ENCODE assay signal across 21 mouse cellular contexts in genomic region chr8:46836011-46836652, GRCm38 (mm10).
DNase-seq lines count a peak whose midpoint lies in the region; ATAC-seq and TF ChIP-seq lines count a peak whose summit lies in the region.
"Had no signal": no experiment of that assay in that cellular context is flagged by ENCODE, and none has a peak within 500 bp of the region (broad histone marks: within the 10 kb centered on the region; RNA-seq: fewer than 3 reads in every experiment).

No protein-coding gene starts in this region.

- H3K27me3 ChIP-seq in embryonic facial prominence, embryonic 13.5 days: no peaks in the 10 kb centered on the region
- no peaks in the 10 kb centered on the region for H3K27me3 ChIP-seq in embryonic facial prominence, embryonic 10.5 days (replicated peaks; ENCODE audit: low read depth, poor library complexity, severe bottlenecking)
- H3K27me3 ChIP-seq: hindbrain, embryonic 15.5 days; midbrain, embryonic 15.5 days; neural tube, embryonic 13.5 days; stomach, embryonic 15.5 days had no signal

- no peak overlapping the region for H3K4me3 ChIP-seq in embryonic facial prominence, embryonic 13.5 days
- H3K4me3 ChIP-seq in embryonic facial prominence, embryonic 10.5 days: no peak overlapping the region
- H3K4me3 ChIP-seq in layer of hippocampus, adult 2 months: no peak overlapping the region
- H3K4me3 ChIP-seq: hindbrain, embryonic 15.5 days; midbrain, embryonic 15.5 days; neural tube, embryonic 13.5 days; stomach, embryonic 15.5 days had no signal

- TF ChIP-seq CTCF in layer of hippocampus, adult 2 months (conservative IDR thresholded peaks at IDR 0.05): 0 out of 2 replicates have a peak, but pooled peaks have one; percentile 13

- H3K4me2 ChIP-seq in embryonic facial prominence, embryonic 13.5 days: no peak overlapping the region
- H3K4me2 ChIP-seq: hindbrain, embryonic 15.5 days; midbrain, embryonic 15.5 days; neural tube, embryonic 13.5 days; stomach, embryonic 15.5 days had no signal

- no peaks in the 10 kb centered on the region for H3K4me1 ChIP-seq in embryonic facial prominence, embryonic 13.5 days
- H3K4me1 ChIP-seq in embryonic facial prominence, embryonic 10.5 days: 0 out of 2 replicates have a peak, but pooled peaks cover 3% of the 10 kb centered on the region
- H3K4me1 ChIP-seq: hindbrain, embryonic 15.5 days; midbrain, embryonic 15.5 days; neural tube, embryonic 13.5 days; stomach, embryonic 15.5 days had no signal

- DNase-seq in embryonic facial prominence, embryonic 10.5 days (ENCODE audit: low spot score): no peak
- peak; percentile 62 for DNase-seq in gastrocnemius, adult 18-20 months (ENCODE audit: low spot score)
- no peak for DNase-seq in gastrocnemius, postnatal 36 days
- no peak for DNase-seq in layer of hippocampus, adult 2 months (ENCODE audit: low spot score in 2 of 2)
- DNase-seq in layer of hippocampus, postnatal 14 days (ENCODE audit: low spot score in 2 of 2): no peak
- peak; percentile 54 for DNase-seq in skeletal muscle tissue, adult 2 months (ENCODE audit: low read depth, low spot score)
- DNase-seq in cerebellum, adult 9-11 months: no peak
- DNase-seq: adrenal gland, postnatal 25 days; cerebellum, adult 18-20 months; cerebellum, postnatal 36 days; embryo, embryonic 11 days; kidney, adult 2 months; lung, postnatal 4 days; right cerebral cortex, postnatal 25 days; thymus, postnatal 25 days had no signal

- peak overlapping the region; percentile 29; the same call in 1 of the 2 replicates for H3K27ac ChIP-seq in embryonic facial prominence, embryonic 13.5 days
- no peak overlapping the region for H3K27ac ChIP-seq in embryonic facial prominence, embryonic 10.5 days (replicated peaks)
- peak overlapping the region; percentile 3; the same call in 1 of the 2 replicates for H3K27ac ChIP-seq in layer of hippocampus, adult 2 months
- H3K27ac ChIP-seq: hindbrain, embryonic 15.5 days; kidney, postnatal 0 days; midbrain, embryonic 15.5 days; neural tube, embryonic 13.5 days; stomach, embryonic 15.5 days had no signal

- WGBS in embryonic facial prominence, embryonic 13.5 days: 83% methylated on average over 8 of the region's 8 CpGs
- WGBS in embryonic facial prominence, embryonic 10.5 days: 91% methylated on average over 8 of the region's 8 CpGs

- no peak overlapping the region for H3K9ac ChIP-seq in embryonic facial prominence, embryonic 13.5 days
- H3K9ac ChIP-seq: hindbrain, embryonic 15.5 days; midbrain, embryonic 15.5 days; neural tube, embryonic 13.5 days; stomach, embryonic 15.5 days had no signal

- ATAC-seq in embryonic facial prominence, embryonic 13.5 days (ENCODE audit: insufficient number of reproducible peaks, insufficient read depth, low FRiP score, low TSS enrichment, low read depth): no peak
- ATAC-seq: midbrain, embryonic 15.5 days had no signal

- no peaks in the 10 kb centered on the region for H3K9me3 ChIP-seq in embryonic facial prominence, embryonic 13.5 days
- H3K9me3 ChIP-seq in embryonic facial prominence, embryonic 10.5 days: no peaks in the 10 kb centered on the region
- H3K9me3 ChIP-seq: hindbrain, embryonic 15.5 days; midbrain, embryonic 15.5 days; neural tube, embryonic 13.5 days; stomach, embryonic 15.5 days had no signal

- intact Hi-C loops in gastrocnemius, postnatal 36 days (cut with DNase I): no loop called here

- peaks cover 34% of the 10 kb centered on the region for H3K36me3 ChIP-seq in embryonic facial prominence, embryonic 13.5 days
- H3K36me3 ChIP-seq in embryonic facial prominence, embryonic 10.5 days (replicated peaks): peaks cover 32% of the 10 kb centered on the region
- H3K36me3 ChIP-seq: midbrain, embryonic 15.5 days had no signal

Comparison
In these comparisons a context has a peak if more than half of its experiments do, and no peak if none do; other contexts are left out.
1. DNase-seq: peak in gastrocnemius, adult 18-20 months (single experiment) and skeletal muscle tissue, adult 2 months (single experiment); none in embryonic facial prominence, embryonic 10.5 days (single experiment), gastrocnemius, postnatal 36 days (0 of 2), layer of hippocampus, adult 2 months (0 of 2), layer of hippocampus, postnatal 14 days (0 of 2) and cerebellum, adult 9-11 months (single experiment).